Mouse (Mus musculus) monocyte, adult 2 months (primary cell): ENCODE data around the gene Ints1.

Experiments used
- DNase-seq, 2 experiments: peaks; one replicate each; pipeline ENCODE4 v3.0.0; 2022; ENCODE audit warnings: low spot score in 2 of 2, low read depth in 1 of 2

Ints1 gene

GRCm38 (mm10) chr5:139718949-139719348 lies 56.5 kb downstream of the Ints1 start:
- no peak for DNase-seq

- no peak for DNase-seq
Measured at GRCm38 (mm10) chr5:139718540-139718939, 56.9 kb downstream of the Ints1 start.

- no peak for DNase-seq
Measured at GRCm38 (mm10) chr5:139717723-139718122, 57.8 kb downstream of the Ints1 start.

- no peak for DNase-seq
Measured at GRCm38 (mm10) chr5:139706496-139706895, 69.0 kb downstream of the Ints1 start.

GRCm38 (mm10) chr5:139702905-139703304 lies 72.6 kb downstream of the Ints1 start:
- no peak for DNase-seq

- no peak for DNase-seq
Measured at GRCm38 (mm10) chr5:139702236-139702635, 73.2 kb downstream of the Ints1 start.
